Mouse (Mus musculus) MN1 (cell line): ENCODE data around the gene Pbsn.
"Not testable (repeated sequence)": the region's sequence is repeated elsewhere in the genome, so short reads cannot be mapped to it uniquely, and the experiment has no call there.

Experiments
- DNase-seq: peaks from one replicate; pipeline ENCODE4 v3.0.0-alpha.2; 2016; ENCODE audit warnings: low spot score

The Pbsn gene

GRCm38 (mm10) chrX:77853523-77853922 lies at the start of gene Pbsn:
Pbsn (minus strand) TSS chrX:77853623.
- DNase-seq = no peak

GRCm38 (mm10) chrX:77880033-77880432 lies 26.6 kb upstream of the Pbsn start:
- not testable (repeated sequence) for DNase-seq

- DNase-seq = not testable (repeated sequence)
Observed at GRCm38 (mm10) chrX:77864458-77864857, 11.0 kb upstream of the Pbsn start, which contains the start of gene Gm14744. Gm14744 (plus strand) TSS chrX:77864758.

- DNase-seq = no peak
Observed at GRCm38 (mm10) chrX:77812031-77812430, 41.4 kb downstream of the Pbsn start.

- peak; percentile 30 for DNase-seq
Observed at GRCm38 (mm10) chrX:77810608-77811206, 42.7 kb downstream of the Pbsn start.

GRCm38 (mm10) chrX:77808602-77809001 lies 44.8 kb downstream of the Pbsn start:
- DNase-seq = peak; percentile 10

GRCm38 (mm10) chrX:77802293-77802692 lies 51.1 kb downstream of the Pbsn start:
- no peak for DNase-seq

- DNase-seq = no peak
Observed at GRCm38 (mm10) chrX:77801543-77801942, 51.9 kb downstream of the Pbsn start.

GRCm38 (mm10) chrX:77799554-77799953 lies 53.9 kb downstream of the Pbsn start:
- no peak for DNase-seq

- DNase-seq = no peak
Observed at GRCm38 (mm10) chrX:77797801-77798200, 55.6 kb downstream of the Pbsn start.

- peak; percentile 6 for DNase-seq
Observed at GRCm38 (mm10) chrX:77796916-77797315, 56.5 kb downstream of the Pbsn start.

GRCm38 (mm10) chrX:77796238-77796835 lies 57.1 kb downstream of the Pbsn start, which contains the start of gene Prkx:
Prkx (minus strand) TSS chrX:77796278.
- peak; percentile 59 for DNase-seq

GRCm38 (mm10) chrX:77795858-77796174 lies 57.6 kb downstream of the Pbsn start:
- peak; percentile 84 for DNase-seq

GRCm38 (mm10) chrX:77794962-77795857 lies 58.2 kb downstream of the Pbsn start:
- DNase-seq = peak; percentile 12

- no peak for DNase-seq
Observed at GRCm38 (mm10) chrX:77788675-77789074, 64.7 kb downstream of the Pbsn start.
